Mouse (Mus musculus) adrenal gland, adult 18-20 months (tissue): ENCODE results near the gene Hist2h2aa1. TPM values are rescaled to one million over a fixed set of nuclear protein-coding genes. Genes with fewer than 3 reads are reported as not detected.
A peak's percentile ranks its signal among the peaks of the same experiment; 100 is the strongest.
"Not testable (repeated sequence)": the region's sequence is repeated elsewhere in the genome, so short reads cannot be mapped to it uniquely, and the experiment has no call there.

ENCODE experiments used
- DNase-seq, 2 experiments: peaks; one replicate each; pipeline ENCODE4 v3.0.0; 2021 to 2022; ENCODE audit warnings: low spot score in 2 of 2
- long read RNA-seq, 2 experiments: library from polyadenylated mRNA; stranded (forward); transcript quantifications; one replicate each; pipeline ENCODE4 v2.0.0; 2021
- total RNA-seq, 2 experiments: library from RNA; stranded (reverse); gene quantifications; 1 replicate in 1 of 2; 2 replicates in 1 of 2; pipeline ENCODE4 v1.2.3; 2021

Hist2h2aa1 gene
- total RNA-seq = 1 to 10 TPM; 7.7 to 9.6 TPM
- long read RNA-seq, experiment 1, transcript Hist2h2aa1-201 (1 exons, 586 nt) = major isoform, 14 of 14 reads
- long read RNA-seq, experiment 1, partial matches to known transcripts = 0 of 14 reads
- long read RNA-seq, experiment 1, other reads (novel, unspliced or antisense) = 0 of 14 reads
- long read RNA-seq, experiment 2, transcript Hist2h2aa1-201 (1 exons, 586 nt) = major isoform, 89 of 89 reads
- long read RNA-seq, experiment 2, partial matches to known transcripts = 0 of 89 reads
- long read RNA-seq, experiment 2, other reads (novel, unspliced or antisense) = 0 of 89 reads

GRCm38 (mm10) chr3:96245003-96245886 is at the start of gene Hist2h2aa1:
TSS of gene Hist2h2aa1 (plus strand) at chr3:96245497.
- DNase-seq = peak; percentile 79 to 85

GRCm38 (mm10) chr3:96195616-96196313 is 49.5 kb upstream of the Hist2h2aa1 start:
- no peak for DNase-seq

GRCm38 (mm10) chr3:96196437-96197128 is 48.7 kb upstream of the Hist2h2aa1 start:
- DNase-seq = no peak

- peak; percentile 77 to 82 for DNase-seq
Measured at GRCm38 (mm10) chr3:96197129-96197749, 48.1 kb upstream of the Hist2h2aa1 start.

- no peak for DNase-seq
Measured at GRCm38 (mm10) chr3:96198181-96198580, 47.1 kb upstream of the Hist2h2aa1 start.

- not testable (repeated sequence) for DNase-seq
Measured at GRCm38 (mm10) chr3:96198601-96199251, 46.6 kb upstream of the Hist2h2aa1 start.

GRCm38 (mm10) chr3:96199731-96200130 is 45.6 kb upstream of the Hist2h2aa1 start:
- DNase-seq = no peak

- DNase-seq = no peak
Measured at GRCm38 (mm10) chr3:96207819-96208218, 37.5 kb upstream of the Hist2h2aa1 start.

- DNase-seq = no peak
Measured at GRCm38 (mm10) chr3:96209242-96209641, 36.1 kb upstream of the Hist2h2aa1 start.

- no peak for DNase-seq
Measured at GRCm38 (mm10) chr3:96219191-96219641, 26.1 kb upstream of the Hist2h2aa1 start.

GRCm38 (mm10) chr3:96219661-96220130 is 25.6 kb upstream of the Hist2h2aa1 start, which contains the start of the genes Bola1 and Hist2h2ab:
TSS of gene Bola1 (minus strand) at chr3:96219709.
TSS of gene Hist2h2ab (plus strand) at chr3:96219865.
- peak; percentile 65 to 75 for DNase-seq

- not testable (repeated sequence) for DNase-seq
Measured at GRCm38 (mm10) chr3:96220131-96220764, 25.0 kb upstream of the Hist2h2aa1 start.

GRCm38 (mm10) chr3:96220765-96221639 is 24.3 kb upstream of the Hist2h2aa1 start, which contains the start of the genes Hist2h2ac and Hist2h2be:
TSS of gene Hist2h2ac (minus strand) at chr3:96220880.
TSS of gene Hist2h2be (plus strand) at chr3:96221119.
- peak; percentile 82 to 92 for DNase-seq

- DNase-seq = peak in 1 of 2 experiments; percentile 30
Measured at GRCm38 (mm10) chr3:96221640-96222038, 23.7 kb upstream of the Hist2h2aa1 start.

- no peak for DNase-seq
Measured at GRCm38 (mm10) chr3:96222774-96223173, 22.5 kb upstream of the Hist2h2aa1 start.

GRCm38 (mm10) chr3:96225421-96225820 is 19.9 kb upstream of the Hist2h2aa1 start:
- no peak for DNase-seq
